Mouse (Mus musculus): ENCODE measurements around the gene Dguok.

The Dguok gene

DNA sequence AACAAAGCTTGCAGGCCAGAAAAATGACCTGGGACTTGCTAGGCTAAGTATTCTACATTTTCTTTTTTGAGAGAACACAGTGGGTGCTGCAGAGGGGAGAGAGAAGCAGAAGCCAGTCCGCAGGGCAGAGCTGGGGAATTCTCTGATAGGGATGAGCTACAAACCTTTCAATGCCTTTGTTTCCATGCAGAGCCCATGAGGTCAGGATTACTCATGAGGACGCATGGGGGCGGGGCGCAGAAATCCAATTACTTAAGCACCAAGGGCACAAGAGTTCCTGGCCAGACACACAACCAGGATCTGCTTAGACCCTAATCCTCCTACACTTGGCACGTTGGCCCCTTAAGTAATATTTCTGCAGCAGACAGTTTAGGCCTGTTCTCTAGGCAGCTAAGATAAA lies 71.6 kb downstream of the Dguok start:
- no peak for DNase-seq (ENCODE audit: low read depth, low spot score)

DNA sequence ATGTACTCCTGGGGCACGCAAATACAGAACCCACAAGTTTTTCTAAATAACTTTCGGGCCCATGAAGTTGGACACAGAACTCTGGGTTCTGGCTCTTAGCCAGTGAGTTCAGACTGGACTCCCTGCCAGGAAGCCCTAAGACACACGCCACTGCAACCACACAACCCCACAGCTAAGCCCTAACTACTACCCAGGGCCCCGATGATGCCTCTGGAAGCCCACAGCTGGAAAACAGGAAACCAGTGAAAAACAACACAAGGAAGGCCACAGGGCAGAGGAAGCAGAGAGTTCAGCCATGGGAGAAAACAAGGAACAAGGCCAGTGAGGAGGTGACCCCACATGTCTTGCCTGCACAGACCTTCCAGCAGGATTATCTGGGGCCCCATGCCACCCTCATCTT lies 73.2 kb downstream of the Dguok start:
- DNase-seq (ENCODE audit: low read depth, low spot score) = no peak

DNA sequence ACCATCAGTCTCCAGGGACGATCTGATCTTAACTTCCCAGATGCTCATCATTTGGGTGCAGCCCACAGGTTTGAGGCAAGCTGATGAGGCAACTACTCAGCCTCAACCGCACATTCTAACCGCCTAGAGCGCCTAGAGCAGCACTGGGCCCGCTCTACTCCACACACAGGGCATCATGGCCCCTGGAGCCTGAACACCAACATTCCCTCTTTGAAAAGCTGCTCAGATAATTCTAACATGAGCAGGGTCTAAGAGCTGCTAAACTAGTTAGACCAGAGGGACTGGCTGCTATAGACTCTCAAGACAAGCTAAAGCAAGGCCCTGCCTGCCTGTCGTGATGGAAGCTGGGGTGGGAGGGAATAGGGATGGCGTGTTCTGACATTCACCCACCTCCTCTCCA lies 73.8 kb downstream of the Dguok start:
- no peak for DNase-seq (ENCODE audit: low read depth, low spot score)

Measured in CD4-positive helper T cell, adult 2 months (primary cell).